Mouse (Mus musculus) brain, embryonic 14.5 days (tissue): ENCODE measurements at regions not wholly inside any gene's neighbourhood (a gene's known extent, or its start where the extent isn't known, plus 50 kb on each side); places are given as distances from the start of the nearest gene placed in this dataset.

Experiments used
- DNase-seq: peaks from one replicate; pipeline ENCODE4 v3.0.0-alpha.2; 2011; ENCODE audit warnings: low read depth
- CTCF ChIP-seq: fragments of 200-500 bp; IDR thresholded peaks from 2 replicates; pipeline ENCODE4 v1.5.1; 2012; ENCODE audit warnings: inconsistent platforms, mild to moderate bottlenecking, moderate library complexity, borderline replicate concordance; ENCODE audit not compliant: insufficient read depth, insufficient read length; ENCODE audit errors: extremely low read depth
- POLR2A ChIP-seq: fragments of 200-500 bp; IDR thresholded peaks from 2 replicates; pipeline ENCODE4 v1.6.1; 2012; ENCODE audit warnings: mild to moderate bottlenecking, inconsistent platforms, borderline replicate concordance; ENCODE audit not compliant: poor library complexity, insufficient read depth, insufficient read length, severe bottlenecking; ENCODE audit errors: extremely low read depth

DNA sequence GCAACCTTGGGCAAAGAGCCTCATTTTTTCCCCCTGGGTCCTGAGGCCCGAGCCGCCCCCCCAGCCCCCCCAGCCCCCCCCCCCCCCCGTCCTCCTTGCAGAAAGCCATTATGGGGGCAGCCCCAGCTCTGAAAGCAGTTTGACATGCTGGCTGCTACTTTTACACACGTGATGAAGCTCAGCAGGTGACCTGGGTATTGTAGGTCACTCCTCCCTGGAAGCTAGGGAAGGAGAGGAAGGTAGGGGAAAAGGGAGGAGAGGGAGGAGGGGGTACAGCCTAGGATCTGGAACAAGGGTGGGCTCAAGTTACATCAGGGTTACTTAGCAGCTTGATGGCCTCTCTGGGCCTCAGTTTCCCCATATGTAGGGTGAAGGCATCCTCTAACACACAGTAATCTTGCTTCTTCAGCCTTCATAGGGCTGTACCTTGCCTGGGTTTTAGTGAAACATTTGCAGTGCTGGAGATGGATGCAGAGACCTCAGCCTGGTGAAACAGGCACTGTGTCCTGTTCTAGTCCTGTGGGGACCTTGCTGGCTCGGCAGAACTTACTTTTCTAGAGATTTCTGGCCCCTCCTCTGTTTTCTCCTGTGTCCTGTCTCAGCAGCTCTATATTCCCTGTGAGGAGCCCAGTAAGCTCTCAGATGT is 138.3 kb downstream of the Mn1 start:
- no peak for DNase-seq
- TF ChIP-seq POLR2A (no peak), CTCF (no peak)

DNA sequence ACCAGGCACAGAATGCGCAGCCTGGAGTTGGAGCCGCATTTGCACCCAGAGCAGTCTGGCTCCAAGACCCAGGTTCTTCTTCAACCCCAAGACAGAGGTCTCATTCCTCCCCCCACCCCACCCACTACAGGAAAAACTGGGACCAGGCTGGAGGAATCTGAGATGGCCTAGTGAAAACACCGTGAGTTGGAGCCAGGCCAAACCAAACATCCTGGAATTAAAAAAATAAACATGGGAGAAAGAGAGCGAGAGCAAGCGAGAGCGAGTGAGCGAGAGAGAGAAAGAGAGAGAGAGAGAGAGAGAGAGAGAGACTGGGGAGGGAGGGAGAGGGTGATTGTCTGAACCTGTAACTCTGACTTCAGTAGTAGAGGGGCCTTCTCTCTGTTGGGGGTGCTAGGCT is 138.8 kb downstream of the Mn1 start:
- no peak for TF ChIP-seq POLR2A
- peak; percentile 51 for DNase-seq

DNA sequence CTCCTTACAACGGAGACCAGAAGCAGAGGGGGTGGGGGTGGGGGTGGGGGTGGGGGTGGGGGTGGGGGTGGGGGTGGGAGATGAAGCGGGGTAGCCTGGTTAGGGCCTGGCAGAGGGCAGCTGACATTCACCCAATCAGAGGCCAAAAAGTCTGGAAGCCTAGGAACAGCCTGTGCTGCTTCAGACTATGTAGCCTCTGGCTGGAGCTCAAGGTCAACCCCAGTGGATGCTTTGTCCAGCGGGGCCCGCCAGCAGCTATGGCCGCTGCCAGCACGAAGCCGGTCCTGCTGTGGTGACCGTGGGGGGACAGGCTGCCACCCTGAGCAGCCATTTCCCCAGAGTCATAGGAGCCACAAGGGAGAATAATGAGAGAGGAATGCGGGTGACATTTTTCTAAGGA is 143.3 kb downstream of the Mn1 start:
- no peak for DNase-seq
- TF ChIP-seq POLR2A: no peak
- no peak for TF ChIP-seq CTCF

DNA sequence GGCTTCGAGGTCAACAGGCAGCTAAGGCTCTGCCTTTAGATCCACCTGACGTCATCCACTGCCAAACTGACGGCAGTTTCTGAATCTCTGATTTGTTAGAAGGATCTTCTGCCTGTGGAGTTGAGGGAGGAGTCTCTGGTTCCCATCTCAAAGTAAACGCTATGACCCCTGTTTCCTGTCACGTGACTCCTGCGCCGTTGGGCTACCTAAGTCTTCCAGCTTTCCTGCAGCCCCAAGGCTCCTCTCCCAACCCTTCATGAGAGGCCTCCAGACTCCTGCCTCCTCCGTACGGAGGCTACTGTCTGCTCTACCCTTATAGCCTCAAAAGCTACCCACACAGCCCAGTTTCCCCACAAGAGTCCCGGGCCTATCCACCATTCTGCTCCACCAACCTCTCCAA is 144.1 kb downstream of the Mn1 start:
- TF ChIP-seq CTCF (no peak), POLR2A (no peak)
- no peak for DNase-seq

DNA sequence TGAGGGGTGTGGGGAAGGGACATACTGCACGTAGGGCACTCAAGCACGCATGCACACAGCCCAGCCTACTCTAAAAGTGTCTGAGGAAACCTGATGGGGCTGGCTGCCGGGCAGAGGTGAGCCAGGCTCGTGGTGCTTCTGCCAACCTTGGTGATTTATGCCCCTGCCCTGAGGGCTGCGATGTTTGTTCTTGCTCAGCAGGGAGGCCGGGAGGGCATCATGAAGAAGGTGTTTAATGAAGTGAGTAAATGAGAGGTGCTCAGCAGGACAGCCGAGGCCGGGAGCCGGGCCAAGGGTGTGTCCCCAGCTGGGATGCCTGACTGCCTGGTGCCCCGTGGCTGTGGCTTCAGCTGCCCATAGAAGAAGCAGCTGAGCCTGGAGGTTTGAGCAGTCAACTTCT is 153.7 kb downstream of the Mn1 start:
- TF ChIP-seq POLR2A (no peak), CTCF (no peak)
- DNase-seq: peak; percentile 66

DNA sequence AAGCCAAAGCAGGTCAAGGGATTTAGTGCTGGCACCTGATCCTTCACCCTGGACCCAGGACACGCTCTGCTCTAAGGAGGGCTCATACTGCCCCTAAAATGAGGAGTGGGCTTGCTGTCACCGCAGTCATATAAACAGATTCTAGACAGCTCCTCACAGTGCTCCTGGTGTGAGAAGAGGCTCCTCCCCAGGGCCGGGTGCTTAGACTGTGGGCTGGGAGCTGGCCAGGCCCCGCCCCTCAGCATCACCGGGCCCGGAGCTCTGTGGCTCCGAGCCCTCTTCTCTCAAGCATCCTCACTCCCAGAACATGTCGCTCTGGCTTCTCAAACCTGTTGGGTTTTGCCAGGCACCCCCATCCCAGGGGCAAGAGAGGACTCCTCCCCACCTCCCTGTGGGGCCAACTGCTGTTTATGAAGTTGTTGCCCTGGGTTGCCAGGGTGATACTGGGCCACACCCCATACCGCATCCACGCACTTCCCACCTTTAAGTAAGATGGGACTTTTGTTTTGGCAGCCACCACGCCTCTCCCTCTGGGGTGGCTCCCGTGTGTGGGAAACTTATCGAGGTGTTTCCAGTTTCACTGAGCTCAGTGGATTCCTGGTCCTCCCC is 156.2 kb downstream of the Mn1 start:
- DNase-seq: peak; percentile 71
- TF ChIP-seq POLR2A: no peak

DNA sequence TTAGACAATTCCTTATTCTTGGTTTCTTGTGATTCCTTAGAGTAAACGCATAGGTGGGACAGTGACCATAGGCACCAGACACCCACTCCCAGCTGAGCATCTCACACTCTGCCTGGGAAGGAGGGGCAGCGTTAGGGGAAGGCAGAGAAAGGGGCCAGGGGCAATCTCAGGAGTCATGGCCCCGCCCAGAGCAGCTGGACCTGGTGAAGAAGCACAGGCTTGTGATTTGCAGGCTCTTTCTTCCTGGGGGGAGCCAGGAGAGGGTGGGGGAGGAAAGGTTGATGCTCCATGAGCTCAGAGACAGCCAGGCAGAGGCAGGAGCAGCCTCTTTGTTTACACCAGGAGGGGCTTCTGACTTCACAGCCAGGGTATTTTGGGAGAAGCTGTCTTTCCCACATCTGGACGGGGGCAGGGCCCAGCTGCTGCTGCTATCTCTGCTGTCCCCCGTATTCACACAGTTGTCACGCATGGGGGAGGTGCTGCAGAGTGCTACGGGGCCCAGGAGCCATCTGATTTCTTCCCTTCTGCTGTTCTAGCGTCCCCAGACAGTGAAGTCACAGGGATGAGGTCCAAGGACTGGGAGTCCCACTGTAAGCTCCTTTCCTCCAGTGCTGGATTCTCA is 157.2 kb downstream of the Mn1 start:
- TF ChIP-seq POLR2A: no peak
- peak; percentile 37 for DNase-seq

DNA sequence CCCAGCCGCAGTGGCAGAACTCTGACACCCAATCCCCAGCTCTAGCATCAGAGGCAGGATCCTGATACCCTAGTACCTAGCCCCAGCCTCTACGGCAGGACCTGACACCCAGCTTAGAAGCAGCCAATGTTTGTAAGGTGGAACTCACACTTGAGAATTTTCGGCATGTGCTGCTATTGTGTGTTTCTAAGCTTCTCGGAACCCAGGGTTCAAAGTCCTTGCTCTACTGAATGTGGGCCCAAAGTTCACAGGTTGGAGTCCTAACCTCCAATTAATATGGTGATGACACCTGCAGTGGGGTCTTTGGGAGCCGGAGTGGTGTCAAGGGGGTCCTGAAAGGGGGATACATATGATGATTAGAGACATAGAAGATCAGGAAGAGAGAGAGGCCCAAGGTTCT is 158.2 kb downstream of the Mn1 start:
- no peak for TF ChIP-seq CTCF
- TF ChIP-seq POLR2A: no peak
- no peak for DNase-seq

DNA sequence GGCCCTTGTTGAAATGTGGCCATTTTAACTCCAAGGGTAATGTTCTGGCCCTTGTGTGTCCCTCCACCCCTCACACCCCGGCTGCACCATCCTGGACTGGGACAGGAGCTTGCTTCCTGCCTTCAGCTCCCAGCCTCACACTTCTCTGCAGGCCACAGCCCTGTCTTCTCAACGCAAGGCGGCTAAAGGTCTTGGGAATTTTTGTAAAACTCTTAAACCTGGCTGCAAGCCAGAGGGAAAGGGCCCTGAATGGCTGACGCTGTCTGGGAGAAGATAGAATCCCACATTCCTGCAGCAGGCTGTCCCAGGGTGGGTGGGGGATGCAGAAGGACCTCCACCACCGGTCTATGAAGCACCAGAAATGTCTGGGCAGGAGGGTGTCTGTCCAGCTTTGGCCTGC is 156.3 kb upstream of the Gm26897 start:
- peak; percentile 69 for DNase-seq
- no peak for TF ChIP-seq CTCF
- no peak for TF ChIP-seq POLR2A

DNA sequence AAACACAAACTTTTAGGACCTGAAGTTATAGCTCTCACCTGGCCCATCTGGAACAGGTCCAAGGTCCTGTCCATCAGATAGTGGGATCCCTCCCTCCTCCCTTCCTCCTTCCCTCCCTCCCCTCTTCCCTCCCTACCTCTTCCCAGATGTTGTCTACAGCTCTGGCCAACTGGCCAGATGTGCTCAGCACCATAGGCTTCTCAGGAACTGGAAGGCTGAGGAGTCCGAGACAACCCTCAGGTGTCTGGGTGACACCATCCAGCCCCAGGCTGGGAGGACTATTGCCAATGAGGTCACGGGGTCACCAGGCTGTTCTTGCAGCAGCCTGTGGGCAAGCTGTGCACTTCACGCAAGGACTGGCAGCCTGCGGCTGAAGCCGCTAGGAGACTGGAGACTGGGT is 155.6 kb upstream of the Gm26897 start:
- no peak for TF ChIP-seq CTCF
- no peak for TF ChIP-seq POLR2A
- no peak for DNase-seq

DNA sequence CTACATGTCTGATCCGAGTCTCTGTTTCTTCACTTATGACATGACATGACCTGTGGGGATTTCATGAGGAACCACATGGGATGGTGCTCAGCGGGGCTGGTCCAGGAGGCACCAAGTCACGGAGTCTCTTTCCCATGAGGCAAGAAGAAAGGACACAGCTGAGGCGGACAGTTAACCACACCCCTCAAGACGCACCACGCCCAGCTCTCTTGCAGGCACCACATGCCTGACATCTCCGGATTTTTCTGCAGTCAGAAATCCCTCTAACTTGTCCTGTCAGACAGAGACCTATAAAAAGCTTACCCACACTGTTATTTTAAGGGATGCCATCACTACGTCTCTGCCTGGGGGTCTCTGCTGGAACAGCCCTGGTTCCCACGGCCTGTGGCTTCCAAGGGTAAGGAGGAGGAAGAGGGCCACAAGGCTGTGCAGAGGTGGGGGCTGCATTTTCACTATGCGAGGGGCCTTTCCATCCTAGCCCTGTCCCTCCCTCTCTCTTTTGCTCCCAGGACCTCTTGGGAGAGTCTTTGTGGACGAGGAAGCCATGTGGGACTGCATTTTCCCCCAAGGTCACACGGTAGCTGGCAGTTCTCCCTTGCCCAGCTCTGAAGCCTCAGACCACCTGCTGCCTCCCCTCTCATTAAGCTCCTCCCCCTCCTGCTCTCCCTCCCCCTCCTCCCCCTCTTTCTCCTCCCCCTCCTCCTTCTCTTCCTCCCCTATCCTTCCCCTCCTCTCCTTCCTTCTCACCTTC is 154.6 kb upstream of the Gm26897 start:
- TF ChIP-seq CTCF: no peak
- TF ChIP-seq POLR2A: no peak
- peak; percentile 73 for DNase-seq

DNA sequence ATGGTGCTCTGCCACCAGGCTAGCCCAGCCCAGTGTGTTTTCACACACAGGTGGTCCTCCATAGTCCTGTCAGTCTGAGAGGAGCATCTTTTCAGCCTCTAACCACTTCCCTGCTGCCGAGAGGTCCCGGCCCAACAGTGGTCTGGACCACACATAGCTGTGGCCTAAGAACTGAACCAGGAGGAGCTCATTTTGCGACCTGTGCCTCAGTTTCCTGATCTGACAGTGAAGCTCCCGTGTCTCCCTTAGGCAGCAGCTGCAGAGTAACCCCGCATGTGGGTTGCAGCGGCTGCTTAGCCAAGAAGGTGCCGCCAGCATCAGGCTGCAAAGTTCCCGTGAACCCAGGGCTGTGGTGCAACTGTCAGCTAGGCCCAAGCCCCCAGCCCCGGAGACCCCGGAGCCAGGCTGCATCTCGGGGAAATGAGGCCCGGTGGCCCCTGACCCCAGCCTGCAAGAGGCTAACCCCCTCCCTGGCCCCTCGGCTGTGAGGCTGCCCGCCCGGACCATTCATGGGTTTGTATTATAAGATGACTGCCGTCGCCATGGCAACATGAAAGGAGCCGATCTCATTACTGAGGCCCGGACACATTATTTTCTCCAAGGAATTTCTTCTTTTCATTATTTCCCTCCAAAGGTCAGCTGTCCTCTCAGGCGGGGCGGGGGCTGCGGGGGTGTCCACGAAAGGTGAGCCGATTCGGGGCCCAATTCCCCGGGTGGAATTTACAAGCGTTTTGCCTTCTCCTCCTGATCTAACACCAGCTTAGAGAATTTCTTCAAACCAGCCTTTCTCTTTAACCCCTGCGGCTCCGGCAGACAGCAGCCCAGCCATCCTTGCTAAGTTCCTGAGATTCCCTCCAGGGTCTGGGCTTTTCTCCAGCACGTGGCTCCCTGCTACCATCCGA is 152.6 kb upstream of the Gm26897 start:
- TF ChIP-seq CTCF (0 out of 2 replicates have a peak, but pooled peaks have one; percentile 1), POLR2A (no peak)
- DNase-seq: peak; percentile 96

DNA sequence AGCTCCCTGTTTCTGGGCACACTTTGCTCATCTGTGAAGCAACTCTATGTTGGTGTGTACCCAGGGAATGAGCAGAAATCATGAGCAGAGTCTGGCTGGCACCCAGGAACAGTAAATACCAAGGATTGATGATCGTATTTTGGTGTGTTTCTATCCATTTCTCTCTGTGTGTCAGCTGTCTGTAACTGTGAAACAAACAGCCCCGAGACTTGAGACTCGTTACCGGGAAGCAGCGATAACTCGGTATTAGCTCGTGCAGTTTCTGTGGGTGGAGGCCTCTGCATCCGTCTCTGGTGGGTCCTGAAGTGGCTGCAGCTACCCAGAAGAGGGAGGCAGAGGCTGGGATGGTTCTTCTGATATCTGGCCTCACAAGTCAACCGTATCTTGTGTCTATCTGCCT is 151.7 kb upstream of the Gm26897 start:
- peak; percentile 74 for DNase-seq

More for the DNA sequence above, 151.7 kb upstream of the Gm26897 start:
- no peak for TF ChIP-seq POLR2A
- peak; percentile 36; the same call in 1 of the 2 replicates for TF ChIP-seq CTCF
